Mouse (Mus musculus) heart, postnatal 25 days (tissue): ENCODE measurements around the gene Echdc3. TPM values are rescaled to one million over a fixed set of nuclear protein-coding genes. Genes with fewer than 3 reads are reported as not detected.

ENCODE experiments used
- DNase-seq: peaks from one replicate; pipeline ENCODE4 v3.0.0; 2022; ENCODE audit warnings: low spot score
- intact Hi-C: fragments of 180-260 bp; cut with DNase I; formaldehyde crosslinking; loops from one replicate; pipeline ENCODE4 v1.15.1; 2025
- total RNA-seq, 2 experiments: library from RNA; stranded (reverse); gene quantifications; 2 replicates each; pipeline ENCODE4 v1.2.3; 2021

Gene Echdc3
- total RNA-seq, 2 experiments from 2014 or later = 20.1 to 22.1 TPM

DNA sequence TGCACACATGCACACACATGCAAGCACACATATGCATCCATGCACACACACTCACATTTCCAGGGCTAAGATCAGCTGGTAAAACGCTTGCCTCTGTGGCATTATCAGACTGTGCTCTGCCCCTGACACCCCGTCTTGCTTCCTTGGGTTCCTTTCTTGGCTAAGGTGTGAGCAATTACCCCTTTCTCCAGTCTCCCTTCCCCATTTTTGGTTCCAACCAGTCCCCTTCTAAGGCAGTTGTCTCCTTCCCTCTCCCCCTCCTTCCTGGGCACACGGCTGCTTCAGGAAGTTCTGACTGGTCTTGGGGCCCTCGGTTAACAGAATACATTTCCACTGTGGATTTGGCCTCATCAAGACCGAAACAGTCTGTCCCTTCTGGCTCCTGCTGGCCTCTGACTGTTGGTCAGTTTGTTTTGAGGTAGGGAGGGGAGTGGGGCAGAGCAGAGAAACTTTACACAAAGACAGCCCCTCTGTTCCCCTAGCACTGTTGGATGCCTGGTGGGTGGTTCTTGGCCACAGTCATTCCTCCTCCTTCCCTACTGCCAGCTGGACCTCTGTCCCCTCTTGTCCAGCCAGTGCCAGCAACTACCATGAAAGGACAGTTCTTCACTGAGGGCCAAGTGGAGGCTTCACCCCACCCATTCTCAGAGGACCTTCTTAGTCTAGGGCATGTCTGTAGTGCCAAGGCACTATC, 16.9 kb upstream of the Echdc3 start:
- DNase-seq = no peak
- intact Hi-C loops = loop anchor here (5.0 kb wide), 1 partner anchor 58 kb away; no protein-coding TSS in a partner anchor

DNA sequence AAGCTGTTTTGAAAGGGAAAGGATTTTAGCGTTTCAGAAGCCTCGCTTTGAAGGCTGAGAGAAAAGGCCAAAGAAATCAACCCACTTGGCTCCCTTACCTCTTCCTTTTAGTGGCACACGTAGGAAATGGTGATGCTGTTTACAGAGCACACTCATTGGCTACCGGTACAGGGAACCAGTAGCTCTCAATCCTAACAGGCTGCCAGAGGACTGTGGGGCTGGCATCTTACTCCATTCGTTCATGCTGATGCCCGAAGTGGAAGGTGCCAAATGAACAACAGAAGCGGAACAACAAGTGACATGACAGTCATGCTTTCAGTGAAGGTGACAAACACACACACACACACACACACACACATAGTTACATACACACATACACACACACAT, 14.2 kb upstream of the Echdc3 start:
- DNase-seq = no peak
- intact Hi-C loops = no loop called here

DNA sequence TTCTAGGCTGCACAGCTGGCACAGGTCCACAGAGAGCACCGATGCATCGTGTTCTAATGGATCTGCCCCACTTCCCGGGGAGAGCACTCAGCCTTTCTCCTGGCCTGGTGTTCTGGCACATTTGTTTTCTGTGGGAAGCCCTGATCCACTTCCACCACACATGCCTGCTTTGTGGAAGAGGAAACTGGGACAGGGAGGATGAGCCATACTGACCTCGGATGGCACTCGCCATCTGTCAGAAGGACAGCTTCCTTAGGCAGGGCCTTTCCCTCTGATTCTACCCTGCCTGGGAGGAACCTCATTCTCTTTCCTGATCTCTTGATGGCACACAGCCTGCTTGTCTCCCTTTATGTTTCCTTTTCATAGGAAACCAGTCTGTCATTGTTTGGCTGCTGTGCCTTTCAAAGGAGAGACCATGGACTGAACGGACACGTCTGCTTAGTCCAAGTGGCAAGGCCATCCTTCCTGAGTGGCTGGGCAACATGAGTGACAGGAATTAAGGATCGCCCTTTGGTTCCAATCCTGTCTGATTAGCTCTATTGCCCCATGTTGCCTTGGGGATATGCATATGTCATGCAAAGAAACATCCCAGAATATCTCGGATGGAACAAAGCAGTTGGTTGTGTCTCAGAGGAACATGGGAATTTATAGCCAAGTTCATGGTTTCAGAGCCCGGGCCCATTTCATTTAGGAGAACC, 13.7 kb upstream of the Echdc3 start:
- no peak for DNase-seq
- intact Hi-C loops = no loop called here

DNA sequence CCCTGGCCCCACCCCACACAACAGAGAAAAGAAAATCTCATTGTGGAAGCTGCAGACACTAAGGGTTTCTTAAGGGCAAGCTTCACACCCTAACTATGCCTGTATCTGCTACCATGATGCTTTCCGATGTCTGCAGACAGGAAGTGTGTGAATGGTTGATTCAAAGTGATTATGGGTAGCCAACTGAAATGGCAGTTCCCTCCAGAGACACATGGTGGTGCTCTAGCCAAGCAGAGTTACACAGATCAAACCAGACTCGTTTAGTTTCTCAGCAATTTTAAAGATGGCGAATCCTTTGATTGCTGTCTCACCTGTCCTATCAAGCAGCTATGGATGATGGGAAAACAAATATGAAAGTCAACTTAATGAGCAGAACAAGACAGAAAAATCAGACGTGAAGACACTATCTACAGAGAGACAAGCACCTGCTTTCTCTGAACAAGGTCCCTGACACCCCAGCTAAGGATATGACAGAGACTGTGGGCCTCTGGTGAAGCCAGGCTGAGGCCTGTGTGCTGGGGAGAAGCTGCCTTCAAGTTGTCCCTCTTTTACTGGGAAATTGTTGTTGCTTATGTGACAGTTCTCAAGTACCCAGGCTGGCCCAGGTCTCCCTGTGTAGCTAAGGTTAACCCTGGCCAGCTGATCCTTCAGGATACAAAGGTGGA, 7.4 kb upstream of the Echdc3 start:
- DNase-seq = no peak
- intact Hi-C loops = loop anchor here (1.0 to 2.0 kb wide), 3 partner anchors 27 to 185 kb away; no protein-coding TSS in a partner anchor

DNA sequence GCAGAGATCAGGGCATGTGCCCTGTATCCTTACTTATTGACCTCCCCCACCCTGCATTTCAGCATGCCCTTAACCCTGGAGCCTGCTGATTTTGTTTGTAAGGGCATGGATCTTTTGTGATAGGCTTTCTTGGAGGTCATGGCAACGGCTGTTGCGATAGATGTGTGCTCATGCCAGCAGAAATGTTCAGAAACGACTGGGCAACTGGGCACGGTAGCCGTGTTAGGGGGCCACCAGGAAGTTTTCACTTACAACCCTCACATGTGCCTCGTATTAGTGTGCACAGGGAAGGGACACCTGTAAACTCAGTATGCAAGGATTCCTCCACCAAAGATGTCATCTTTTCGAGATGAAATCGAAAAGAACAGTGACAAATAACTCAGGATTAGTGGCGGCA, 508 bp downstream of the Echdc3 start:
- DNase-seq = no peak
- intact Hi-C loops = no loop called here

DNA sequence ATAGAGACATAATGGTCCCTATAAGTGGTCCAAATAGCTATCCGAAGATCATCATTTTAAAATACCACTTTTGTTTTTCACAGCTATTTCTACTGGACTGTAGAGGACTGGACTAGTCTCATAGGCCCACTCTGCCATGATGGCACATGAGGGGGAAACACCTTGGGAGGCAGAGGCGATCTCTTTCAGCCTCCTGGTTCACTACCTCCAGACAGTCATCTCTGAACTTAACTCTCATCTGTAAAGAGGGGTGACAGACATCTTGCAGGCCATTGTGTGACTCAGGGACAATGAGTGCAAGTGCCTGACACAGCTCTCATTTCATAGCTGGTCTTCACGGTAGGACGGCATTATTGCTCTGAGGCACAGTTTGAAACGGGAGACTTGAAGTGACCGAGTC, 2.0 kb downstream of the Echdc3 start:
- no peak for DNase-seq
- intact Hi-C loops = no loop called here

DNA sequence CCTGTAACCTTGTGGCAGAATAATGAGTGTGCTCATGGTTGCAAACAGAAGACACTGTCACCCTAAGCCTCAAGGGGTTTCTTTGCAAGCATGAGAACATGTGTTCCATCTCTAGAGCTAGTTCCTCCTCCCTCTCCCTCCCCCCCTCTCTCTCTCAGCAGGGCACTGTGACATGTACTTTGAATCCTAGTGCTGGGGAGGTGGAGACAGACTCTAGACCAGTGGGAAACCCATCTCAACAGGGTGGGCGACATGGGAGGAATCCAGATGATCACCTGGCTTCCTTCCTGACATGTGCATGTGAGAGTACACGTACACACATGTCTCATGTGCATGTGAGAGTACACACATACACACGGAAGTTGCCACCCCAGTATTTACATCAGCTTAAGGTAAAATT, 3.1 kb downstream of the Echdc3 start:
- intact Hi-C loops = no loop called here
- no peak for DNase-seq

DNA sequence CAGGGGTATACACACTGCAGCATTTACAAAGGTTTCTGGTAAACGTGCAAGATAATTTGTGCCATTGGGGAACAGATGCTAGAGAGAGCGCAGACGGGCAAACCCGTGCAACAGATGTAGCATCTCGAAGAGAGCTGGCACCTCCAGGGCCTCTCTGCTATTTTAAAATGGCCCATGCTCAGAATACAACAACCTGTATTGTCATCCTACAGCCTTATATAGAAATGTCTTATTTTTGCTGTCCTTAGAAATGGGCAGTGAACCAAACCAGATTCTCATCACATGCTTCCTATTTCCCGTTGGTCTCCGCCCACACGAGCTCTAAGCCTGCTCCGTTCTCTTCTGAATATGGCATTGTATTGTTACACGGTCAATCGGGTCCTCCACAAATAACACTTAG, 3.7 kb downstream of the Echdc3 start:
- no peak for DNase-seq
- intact Hi-C loops = no loop called here

DNA sequence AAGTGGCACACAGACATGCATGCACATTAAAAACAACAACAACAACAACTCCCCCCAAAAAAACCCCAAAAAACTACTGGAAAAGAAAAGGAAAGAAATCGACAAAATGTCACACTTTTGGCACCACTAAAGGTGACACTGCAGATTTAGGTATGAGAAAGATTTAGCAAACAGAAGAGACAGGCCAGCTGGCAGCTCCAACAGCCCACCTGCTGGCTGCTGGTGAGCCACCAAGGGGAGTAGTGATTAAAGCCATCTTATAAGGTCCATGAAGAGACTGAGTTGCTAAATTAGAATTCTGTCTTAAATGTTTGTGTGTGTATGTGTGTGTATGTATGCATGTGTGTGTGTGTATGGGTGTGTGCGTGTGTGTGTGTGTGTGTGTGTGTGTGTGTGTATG, 5.1 kb downstream of the Echdc3 start:
- DNase-seq = no peak
- intact Hi-C loops = no loop called here

DNA sequence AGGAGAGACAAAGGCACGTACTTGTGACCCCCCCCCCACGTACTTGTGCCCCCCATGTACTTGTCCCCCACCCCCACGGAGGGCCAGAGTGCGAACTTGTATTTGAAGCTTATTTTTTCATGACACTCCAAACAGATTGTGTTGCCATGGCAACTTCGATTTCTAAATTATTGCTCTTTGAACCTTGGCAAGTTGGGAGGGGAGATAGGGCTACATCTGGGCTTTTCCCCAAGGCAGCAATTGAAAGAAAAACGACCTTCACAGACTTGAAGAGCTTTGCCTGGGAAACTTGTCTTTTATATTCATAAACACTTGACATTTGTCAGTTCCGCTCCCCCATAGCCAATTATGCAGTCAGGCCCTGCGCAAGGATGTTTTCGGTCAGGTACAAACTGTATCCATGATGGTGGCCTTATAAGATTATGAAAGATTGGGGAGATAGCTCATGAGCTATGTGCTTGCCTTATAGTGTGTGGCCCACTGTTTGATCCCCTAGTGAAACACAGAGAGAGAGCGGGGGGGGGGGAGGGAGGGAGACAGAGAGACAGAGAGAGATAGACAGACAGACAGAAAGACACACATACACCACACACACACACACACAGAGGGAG, 16.4 kb downstream of the Echdc3 start:
- no peak for DNase-seq
- intact Hi-C loops = no loop called here

DNA sequence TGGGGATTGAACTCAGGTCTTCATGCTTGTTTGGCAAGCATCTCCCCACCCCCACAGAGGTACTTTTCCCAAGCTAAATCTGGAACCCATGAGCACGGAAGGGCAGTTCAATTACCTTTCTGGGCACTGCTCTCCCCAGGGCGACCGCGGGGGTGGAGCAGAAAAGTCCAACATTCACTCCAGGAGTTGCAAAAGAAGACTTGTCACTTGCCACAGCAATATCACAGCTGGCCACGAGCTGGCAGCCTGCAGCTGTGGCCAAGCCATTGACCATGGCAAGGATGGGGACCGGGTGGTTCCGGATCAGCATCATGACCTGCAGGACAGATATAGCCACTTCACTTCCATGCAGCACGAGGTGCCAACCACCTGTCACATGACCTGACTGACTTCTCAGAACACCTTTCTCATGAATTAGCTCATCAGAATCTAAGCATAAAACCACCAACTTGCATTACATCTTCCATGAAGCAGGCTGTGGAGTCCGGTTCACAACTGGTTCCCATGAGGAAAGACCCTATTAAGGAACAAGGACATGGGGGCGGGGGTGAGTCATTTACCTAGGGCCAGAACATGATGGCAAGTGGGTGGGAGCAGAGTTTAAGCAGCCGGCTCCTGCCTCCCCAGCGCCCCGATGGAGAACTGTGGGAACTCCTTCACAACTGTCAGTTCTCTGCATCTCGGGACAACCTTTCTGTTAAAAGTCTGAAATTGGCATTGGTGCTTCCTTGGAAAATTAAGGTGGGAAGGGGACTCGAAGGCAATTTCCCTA, 17.2 kb downstream of the Echdc3 start:
- DNase-seq = no peak
- intact Hi-C loops = no loop called here

DNA sequence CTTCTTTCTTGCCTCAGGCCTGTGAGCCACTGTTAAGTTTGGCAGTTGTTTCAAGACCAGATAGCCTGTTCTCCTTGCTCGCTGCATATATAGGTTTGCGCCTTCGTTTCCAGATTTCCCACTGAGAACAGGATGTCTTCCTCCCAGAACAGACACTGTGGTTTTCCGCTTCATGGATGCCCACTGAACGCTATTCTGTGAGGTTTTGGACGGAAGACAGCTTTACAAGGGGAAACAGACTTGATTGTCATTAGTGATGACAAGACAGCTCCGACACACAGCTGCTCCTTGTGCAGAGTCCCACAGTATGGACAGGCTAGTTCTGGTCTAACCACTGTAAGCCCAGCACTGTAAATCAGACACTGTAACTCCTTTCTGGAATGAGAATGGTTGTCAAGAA, 18.3 kb downstream of the Echdc3 start:
- no peak for DNase-seq
- intact Hi-C loops = no loop called here

DNA sequence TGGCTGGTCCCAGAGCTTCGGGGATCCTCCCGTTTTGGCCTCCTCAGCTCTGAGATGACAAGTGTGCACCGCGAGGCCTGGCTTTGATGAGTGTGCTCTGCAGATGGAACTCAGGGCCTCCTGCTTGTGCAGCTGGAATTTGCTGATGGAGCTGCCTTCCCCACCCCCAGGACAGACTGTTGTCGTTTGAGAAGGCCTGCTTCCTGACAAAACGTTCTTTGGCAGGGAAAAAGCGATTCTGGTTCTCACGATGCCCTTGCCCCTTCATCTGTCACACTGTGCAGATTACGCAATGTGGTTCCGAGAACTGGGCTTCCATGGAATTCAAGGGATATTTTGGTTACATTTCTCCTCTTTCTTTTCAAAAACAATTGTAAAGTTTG, 19.3 kb downstream of the Echdc3 start:
- intact Hi-C loops = loop anchor here (1.0 to 2.0 kb wide), 2 partner anchors 27 to 212 kb away; no protein-coding TSS in a partner anchor
- DNase-seq = no peak

DNA sequence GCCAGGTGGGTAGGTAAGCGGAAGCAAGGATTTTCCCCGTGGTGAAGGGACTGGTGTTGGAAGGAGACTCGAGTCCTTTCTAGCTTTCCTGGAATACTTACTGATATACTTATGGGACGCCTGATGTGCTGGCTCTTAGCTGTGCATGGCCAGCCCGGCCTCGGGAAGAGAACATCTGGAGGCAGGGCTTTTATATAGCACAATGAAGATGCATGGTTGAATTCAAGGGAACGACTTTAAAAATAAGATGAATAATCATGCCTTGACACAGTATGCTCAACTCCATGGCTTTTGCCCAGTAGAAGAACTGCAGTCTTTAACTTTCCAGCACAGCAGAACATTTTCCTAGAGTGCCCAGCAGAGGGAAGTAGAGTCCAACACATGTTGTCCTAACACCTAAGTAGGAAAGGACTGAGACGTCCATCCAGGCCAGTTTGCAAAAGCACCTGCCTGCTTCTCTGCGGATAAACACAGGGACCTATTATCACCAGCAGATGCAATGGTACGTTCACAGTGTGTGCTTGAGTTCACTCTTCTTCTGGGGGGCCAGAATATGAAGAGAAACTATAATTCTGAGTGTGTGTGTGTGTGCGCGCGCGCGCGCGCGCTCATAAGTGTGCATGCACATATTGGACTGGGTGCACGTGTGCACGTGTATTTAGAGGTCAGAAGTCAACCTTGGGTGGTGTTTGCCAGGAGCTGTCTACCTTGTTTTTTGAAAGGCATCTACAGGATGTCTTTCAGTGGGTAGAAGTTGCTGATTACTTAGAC, 19.8 kb downstream of the Echdc3 start:
- intact Hi-C loops = loop anchor here (1.0 to 2.0 kb wide), 2 partner anchors 28 to 212 kb away; no protein-coding TSS in a partner anchor
- no peak for DNase-seq

DNA sequence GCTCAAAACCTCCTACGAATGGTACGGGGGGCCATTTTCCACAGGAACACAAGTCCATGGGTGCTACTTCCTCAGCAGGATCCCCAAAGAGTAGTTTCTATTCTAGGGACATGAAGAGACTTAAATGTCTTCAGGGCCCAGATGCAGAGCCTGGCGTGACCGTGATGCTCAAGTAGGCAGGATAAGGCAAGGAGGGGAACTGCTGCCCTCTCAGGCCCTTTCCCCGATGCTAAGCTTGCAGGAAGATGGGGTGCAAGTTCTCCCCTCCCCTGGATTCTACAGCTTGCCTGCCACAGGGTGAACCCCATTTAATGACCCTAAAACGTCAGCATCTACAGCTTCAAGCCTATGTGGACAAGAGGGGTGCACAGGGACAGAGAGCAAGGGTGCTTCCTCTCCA, 22.8 kb downstream of the Echdc3 start:
- intact Hi-C loops = no loop called here

DNA sequence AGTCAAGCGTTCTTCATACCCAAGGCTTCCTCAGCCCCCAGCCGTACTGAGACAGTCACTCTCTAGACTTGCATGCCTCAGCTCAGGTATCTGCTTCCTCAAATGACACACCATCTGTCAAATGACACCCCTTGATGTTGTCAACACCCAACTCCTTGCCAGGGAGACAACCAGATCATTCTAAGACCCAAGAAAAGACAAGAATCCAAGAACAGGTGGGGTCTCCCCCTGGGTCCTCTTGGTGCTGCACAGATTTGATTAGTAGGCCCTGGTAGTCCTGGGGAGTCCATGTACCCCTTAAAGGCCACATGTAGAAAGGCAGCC, 23.2 kb downstream of the Echdc3 start:
- intact Hi-C loops = no loop called here

More for the DNA sequence above, 22.8 kb downstream of the Echdc3 start:
- no peak for DNase-seq

DNA sequence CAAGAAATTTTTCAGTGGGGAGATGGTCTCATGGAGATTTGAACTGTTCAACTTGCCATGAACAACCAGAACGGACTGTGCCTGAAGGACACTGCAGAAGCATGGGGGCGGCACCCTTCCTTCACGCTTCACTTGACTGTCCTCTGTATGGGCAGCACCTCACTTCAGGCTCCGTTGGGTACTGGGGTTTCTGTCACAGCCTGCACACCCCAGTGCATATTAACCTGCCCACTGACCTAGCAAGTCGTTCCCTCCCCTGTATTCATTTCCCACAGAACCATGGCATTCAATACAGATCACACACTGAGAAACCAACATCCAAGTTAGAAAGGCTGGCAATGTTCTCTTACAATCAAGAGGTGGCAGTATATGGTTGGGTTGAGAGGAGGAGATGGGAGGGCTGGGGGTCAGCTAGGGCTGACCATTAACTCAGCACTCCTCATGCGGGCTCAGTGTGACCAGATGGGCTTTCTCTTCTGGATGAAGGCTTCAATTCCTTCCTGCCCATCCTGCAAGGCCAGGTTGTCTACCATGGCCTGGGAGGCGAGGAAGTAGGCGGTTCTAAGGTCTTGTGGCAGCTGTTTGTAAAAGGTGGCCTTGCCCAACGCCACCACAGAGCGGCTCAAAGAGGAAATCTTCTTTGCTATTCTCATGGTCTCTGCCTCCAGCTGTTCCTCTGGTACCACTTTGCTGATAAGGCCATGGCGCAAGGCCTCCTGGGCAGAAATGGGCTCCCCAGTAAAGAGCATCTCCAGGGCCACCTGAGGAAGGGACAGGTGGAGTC, 23.8 kb downstream of the Echdc3 start:
- DNase-seq = no peak
- intact Hi-C loops = no loop called here

More for the DNA sequence above, 23.2 kb downstream of the Echdc3 start:
- no peak for DNase-seq

DNA sequence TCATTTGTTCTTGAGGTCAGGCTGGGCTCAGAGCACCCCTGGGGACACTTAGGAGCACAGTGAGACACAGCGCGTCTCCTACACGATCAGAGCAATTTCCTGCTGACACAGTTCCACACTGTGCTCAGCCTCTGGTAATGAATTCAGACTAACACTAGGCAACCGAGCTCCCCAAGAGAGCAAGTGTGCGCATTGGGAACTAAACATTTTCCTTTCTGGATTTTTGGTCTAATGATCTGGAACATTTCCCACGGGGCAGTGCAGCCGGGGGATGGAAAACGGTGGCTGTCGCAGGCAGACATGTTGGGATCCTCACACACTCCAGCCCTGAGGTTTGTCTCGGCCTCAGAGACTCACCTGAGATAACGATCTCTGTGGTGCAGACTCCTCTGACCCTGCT, 25.4 kb downstream of the Echdc3 start:
- DNase-seq = no peak
- intact Hi-C loops = no loop called here

DNA sequence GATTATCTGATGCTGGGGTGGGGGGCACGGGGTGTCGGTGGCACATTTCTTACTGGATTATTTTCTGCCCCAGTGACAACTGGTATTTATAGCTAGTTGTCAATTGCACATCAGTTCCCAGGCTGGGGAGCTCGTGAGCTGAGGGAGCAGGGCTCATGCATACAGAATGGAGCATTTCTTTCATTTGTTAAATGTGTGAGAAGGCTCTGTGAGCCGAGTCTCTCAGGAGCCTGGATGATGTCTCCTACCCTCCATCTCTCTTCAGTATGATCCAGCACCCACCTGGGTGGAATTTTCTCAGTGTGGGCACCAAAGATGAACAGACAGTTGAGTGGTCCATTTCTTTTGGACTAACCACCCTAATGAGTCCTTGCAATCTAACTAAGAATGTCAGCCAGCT, 25.9 kb downstream of the Echdc3 start:
- intact Hi-C loops = no loop called here
- no peak for DNase-seq
